Mouse (Mus musculus): ENCODE data around the gene Fkrp.

DNA sequence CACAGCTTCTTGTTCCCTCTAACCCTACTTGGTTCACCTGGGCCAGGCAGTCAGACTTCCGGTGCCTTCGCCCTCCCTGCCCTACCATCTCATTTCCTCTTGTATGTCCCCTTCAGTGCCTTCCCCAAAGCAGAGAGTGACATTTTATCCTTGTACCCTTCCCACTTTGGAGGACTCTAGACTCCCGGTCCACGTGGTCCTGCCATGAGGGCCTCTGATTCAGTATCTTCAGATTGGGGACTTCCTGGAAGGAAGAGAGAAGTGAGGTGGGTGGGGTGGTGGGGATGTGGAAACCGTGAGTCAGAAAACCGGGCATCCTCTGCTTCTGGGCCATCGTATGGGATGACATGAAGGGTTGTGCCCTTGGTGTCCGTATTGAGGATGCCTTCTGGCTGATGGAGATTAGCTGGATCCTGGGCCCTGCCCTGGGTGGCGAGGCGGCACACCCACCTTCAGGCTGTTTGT, 33.3 kb downstream of the Fkrp start:
- TF ChIP-seq CTCF (IDR thresholded peaks at IDR 0.05; ENCODE audit: extremely low read depth, insufficient read length, insufficient replicate concordance, low read depth, low read length) (no peak), POLR2A (IDR thresholded peaks at IDR 0.05; ENCODE audit: low read depth, low read length) (no peak)

Data from small intestine, adult 2 months (tissue).